Mouse (Mus musculus): ENCODE results near the gene Slc22a23.

The Slc22a23 gene

DNA sequence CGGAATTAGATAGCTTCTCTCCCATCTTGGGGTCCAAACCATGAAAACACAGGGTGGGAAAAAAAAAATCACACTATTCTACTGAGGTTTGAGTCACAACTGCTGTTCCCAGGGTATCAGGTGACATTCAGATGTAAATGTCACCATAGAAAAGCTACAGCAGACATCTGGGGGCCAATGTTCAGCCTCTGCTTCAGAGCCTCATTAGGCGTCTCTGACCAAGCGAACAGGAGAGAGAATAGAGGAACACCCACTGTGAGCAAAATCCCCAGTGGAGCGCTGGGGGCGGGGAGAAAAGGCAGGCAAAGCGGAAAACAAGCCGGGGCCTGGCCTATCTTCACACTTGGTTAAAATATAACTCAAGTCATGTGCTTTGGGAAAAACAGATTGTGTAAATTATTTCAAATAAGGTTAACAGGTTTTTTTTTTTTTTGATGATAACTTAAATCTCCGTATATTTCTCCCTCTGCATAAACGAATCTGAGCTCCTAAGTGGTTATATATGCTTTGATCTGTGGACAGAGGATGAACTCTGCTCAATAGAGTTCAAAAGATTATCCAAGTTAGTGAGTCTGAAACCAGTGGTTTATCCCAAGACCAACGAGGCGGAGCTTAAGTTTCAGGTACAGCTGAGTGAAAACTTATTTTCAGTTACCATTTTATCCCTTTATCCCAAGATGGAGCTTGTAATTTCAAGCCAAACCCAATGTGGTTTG, 105.5 kb downstream of the Slc22a23 start:
- in situ Hi-C loops (cut with MboI; ENCODE audit: low sequenced_read_pairs) = no loop called here

DNA sequence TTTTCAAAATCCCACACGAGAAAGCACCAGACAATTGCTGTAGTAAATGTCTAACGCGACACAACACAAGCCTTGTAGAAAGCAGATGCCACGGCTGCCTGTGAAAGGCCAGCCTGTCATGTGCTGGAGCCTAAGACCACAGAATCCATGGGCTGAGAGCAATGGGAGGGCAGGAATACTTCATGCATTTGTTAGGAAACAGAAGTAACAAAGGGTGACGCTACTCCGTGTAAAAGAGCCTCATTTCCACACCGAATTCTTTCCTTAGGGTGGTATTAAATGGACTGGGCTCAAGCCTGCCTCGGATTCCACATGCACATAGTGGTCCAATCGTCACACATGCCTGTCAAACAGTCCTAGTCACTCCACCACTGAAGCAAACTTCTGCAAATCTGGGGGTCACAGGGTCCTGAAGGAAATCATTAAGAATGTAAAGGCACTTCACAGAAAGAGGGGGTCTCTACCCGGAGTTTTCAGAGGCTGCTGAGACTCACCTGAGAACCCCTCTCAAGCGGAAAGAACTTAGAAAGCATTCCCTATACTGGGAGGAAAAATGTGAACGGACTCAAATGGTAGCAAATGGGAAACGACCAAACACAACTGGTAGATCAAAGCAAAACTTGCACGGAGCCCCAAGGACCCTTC, 106.2 kb downstream of the Slc22a23 start:
- in situ Hi-C loops (cut with MboI; ENCODE audit: low sequenced_read_pairs) = no loop called here

DNA sequence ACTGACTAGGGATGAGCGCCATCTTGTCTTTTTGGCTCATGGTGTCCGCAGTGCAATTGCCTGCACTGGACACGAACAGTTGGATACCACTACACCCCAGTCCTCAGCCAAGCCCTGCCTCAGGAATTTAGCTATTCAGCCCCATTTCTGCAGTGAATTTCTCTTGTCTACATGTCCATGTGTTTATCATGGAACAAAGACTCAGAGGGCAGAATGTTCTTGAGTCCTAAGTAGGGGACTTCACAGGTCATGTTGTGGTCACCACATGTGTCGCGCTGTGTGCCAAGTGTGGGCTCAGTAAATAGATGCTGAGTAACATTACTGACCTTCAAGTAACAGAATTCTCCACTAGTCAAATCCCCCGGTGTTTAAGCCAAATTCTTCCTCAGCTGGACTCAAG, 109.9 kb downstream of the Slc22a23 start:
- in situ Hi-C loops (cut with MboI; ENCODE audit: low sequenced_read_pairs) = no loop called here

DNA sequence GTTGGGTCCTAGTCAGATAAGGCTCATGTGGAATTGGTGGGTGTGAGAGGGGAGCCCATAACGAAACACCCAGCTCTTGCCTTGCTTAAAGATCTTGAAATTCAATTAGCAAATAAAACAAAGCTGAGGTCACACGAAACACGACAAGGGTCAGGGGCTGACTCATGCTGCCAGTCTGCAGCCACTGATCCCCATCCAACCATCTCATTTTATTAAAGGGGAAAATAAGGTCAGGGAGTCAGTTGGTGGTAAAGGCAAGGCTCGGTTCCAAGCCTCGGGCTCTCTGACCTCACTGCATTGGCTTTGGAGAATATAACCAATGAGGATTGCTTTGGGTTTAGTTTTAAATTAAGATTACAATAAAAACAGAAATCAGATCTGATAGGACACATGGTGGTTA, 110.5 kb downstream of the Slc22a23 start:
- in situ Hi-C loops (cut with MboI; ENCODE audit: low sequenced_read_pairs) = no loop called here

DNA sequence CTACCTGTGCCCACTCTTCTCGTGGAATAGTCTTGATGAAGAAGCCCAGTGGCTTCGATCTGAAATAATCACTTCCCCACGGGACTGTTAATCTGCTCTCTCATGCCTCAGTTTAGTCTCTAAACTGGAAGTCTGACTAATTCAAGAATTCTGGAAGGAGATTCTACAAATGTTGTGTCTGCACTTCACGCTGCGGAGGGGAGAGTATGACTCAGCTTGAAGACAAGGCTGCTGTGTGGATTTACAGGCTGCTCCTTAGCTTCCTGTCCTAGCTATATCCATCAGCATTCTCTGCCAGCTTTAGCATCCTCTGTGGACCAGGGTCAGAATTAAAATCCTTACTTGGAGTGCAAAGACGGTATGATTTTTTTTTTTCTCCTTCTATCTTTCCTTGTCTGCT, 112.0 kb downstream of the Slc22a23 start:
- in situ Hi-C loops (cut with MboI; ENCODE audit: low sequenced_read_pairs) = no loop called here

DNA sequence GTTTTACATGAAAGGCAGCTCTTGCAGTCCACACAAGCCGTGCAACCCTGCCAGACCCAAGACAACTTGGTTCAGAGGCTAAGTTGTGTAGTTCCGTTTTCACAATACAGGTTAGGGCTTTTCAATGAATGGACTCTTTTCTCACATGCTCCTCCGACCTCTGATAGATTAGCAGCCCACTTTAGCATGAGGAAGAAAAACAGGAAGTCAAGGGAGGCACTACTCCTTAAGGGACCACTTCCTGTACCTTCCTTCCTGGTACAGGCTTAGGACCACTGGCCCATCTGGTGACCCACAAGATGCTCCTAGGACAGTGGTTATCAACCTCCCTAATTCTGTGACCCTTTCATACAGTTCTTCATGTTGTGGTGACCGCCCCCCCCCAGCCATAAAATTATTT, 116.1 kb downstream of the Slc22a23 start:
- in situ Hi-C loops (cut with MboI; ENCODE audit: low sequenced_read_pairs) = no loop called here

DNA sequence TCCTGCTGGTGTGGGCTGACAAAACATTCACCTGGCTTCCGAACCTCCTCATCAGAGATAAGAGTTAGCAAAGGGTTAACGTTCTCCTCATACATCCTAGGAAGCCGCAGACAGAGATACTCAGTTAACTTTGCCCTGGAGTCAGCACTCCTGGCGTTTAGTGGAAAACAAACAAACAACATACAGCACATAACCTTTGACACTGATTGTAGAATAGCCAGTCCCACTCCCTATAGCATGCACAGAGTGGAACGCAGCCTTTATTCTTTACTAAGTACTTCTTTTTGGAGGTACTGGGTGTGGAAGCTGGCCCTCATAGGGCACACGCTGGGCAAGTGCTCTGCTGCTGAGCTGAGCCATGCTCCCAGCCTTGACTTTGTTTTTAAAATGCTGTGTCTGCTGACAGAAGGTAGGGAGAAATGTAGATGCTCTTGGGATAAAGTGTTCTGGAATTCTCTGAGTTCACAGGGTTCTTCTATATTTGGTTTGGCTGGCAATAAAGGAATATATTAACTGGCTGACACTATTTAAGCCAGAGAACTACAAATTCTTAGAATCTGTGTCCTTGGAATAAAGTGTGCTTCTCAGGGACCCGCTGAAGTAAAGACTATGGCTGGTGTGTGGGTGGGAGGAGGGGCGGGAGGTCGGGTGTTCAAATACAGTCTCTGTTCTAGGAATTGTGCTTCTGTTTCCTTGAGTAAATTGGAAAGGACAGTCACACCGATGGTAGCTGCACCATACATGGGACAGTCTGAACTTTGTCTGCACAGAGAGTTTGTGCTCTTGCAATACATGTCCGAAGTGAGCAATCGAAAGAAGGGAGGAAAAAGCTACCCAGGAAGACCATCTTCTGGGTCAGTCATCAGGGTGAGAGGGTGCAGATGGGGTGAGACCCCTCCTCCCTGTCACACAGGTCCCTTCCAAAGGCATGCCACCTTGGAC, 117.0 kb downstream of the Slc22a23 start:
- in situ Hi-C loops (cut with MboI; ENCODE audit: low sequenced_read_pairs) = no loop called here

DNA sequence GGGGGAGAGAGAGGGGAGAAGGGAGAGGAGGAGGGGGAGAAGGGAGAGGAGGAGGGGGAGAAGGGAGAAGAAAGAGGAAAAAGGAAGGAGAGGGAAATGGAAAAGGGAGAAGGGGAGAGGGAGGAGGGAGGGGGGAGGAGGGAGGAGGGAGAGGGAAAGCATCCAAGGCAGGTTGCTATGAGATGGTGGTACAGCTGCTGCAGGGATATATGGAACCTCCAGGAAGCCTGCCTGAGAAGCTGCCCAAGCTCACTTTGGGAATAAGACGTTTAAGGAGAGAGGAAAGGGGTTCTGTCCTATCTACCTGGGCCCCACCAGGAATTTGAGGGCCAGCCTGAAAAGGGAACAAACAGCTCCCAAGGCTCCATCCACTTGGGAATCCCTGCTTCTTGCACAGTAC, 118.0 kb downstream of the Slc22a23 start:
- in situ Hi-C loops (cut with MboI; ENCODE audit: low sequenced_read_pairs) = no loop called here

DNA sequence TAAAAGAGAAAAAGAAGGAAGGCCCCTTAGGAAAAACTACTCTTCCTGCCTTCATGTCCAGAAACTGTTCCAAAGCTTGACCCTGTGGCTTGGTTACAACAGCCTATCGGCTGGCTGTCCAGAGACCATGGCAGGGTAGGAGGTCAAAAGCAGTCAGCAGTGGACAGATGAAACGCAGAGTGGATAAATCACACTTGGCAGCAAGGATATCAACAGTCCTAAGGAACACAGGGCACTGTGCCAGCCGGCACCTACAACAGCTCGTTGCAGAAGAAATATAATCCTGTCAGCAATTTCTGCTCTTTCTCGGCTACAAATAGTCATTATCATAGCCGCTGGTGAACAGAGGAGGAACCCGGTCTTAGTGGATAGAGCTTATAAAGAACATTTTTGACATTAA, 122.0 kb downstream of the Slc22a23 start:
- in situ Hi-C loops (cut with MboI; ENCODE audit: low sequenced_read_pairs) = no loop called here

DNA sequence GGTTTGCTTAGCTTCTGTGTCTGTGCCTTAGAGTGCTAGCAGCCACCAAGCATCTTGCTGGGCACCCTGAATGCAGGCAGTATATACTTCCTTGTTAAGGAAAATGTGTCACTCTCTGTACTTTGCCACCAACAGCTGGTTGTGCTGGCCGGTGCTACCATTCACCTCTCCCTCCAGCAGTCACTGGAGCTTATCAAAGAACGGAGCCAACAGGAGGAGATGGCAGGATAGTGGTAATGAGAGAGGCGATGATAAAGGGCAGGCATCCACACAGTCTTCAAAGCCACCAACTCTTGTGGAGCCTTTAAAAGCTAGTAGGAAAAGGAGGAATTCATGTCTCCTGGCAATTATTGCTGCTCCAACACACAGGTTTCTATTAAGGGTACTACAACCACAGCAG, 125.3 kb downstream of the Slc22a23 start:
- in situ Hi-C loops (cut with MboI; ENCODE audit: low sequenced_read_pairs) = no loop called here

DNA sequence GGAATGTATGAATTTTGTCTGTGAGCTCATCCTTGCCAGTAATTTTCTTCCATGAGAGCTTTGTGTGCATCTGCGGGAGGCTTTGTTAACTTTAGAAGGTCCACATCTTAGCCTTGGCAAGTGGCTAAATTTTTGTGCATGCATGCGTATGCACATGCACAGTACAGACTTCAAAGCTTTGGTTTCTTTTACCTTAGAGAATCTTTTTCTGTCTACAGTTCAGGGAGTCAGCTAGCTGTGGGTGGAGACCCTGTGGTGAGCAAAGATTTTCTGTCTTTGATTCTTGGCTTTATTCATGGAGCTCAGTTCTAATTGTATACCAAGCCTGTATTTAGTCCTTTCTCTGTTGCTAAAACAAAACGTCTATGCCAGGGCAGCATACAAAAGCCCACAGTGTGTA, 126.2 kb downstream of the Slc22a23 start:
- in situ Hi-C loops (cut with MboI; ENCODE audit: low sequenced_read_pairs) = no loop called here

DNA sequence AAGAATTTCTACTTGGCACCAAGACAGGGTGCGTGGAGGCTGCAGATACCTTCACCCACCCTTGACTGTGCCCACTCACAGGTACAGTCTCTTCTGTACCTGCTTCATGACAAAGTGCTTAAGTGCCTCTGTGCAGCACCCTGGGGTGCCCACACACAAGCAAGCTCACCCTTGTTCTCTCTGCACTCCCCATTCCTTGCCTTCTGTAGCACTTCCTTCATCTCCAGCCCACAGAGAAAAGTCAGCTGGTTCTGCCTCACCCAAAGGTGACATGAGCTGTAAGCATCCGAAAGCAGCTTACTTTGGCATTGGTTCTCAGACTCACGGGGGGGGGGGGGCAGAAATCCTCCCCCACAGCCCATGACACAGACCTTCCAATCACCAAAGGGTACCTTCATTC, 130.1 kb downstream of the Slc22a23 start:
- in situ Hi-C loops (cut with MboI; ENCODE audit: low sequenced_read_pairs) = no loop called here

DNA sequence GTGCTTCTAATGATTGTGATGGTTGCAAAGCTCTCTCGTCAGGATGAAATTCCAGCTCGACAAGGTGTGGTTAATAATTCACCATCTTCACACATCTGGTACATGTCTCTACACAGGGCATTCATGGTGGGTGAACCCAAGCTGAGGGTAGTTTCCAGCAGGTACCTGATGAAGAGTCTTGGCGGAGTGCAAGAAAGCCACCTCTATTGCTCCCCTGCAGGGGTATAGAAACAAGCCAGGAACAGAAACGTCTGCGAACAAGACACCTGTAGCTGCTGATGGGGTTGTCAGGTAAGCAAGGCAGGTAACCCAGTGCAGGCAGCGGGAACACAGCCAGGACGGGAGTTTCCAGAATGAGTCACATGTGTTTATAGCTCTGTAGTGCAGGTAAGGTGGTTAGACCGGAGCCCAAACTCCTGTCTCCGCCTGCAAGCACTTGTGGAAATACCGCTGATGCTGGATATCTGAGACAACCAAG, 132.2 kb downstream of the Slc22a23 start:
- in situ Hi-C loops (cut with MboI; ENCODE audit: low sequenced_read_pairs) = no loop called here

DNA sequence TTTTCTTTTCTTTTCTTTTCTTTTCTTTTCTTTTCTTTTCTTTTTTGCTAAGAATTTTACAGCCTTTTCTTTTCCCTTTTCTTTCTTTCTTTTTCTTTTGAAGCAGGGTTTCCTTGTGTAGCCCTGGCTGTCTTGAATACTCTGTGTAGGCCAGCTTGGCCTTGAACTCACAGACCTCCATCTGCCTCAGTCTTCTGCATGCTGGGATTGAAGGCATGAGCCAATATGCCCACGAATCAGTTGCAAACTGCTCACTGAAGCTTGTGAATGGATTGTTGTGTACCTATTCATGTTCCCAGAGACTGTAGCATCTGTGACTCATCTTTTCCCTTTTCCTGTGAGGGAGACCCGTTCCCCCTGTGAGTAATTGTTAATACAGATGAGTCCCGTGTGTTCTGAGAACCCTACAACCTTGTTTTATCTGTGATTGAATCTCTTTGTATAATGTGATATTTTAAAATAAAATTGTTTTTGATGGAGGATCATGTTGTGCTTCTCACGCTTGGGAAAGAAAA, 133.7 kb downstream of the Slc22a23 start:
- in situ Hi-C loops (cut with MboI; ENCODE audit: low sequenced_read_pairs) = no loop called here

DNA sequence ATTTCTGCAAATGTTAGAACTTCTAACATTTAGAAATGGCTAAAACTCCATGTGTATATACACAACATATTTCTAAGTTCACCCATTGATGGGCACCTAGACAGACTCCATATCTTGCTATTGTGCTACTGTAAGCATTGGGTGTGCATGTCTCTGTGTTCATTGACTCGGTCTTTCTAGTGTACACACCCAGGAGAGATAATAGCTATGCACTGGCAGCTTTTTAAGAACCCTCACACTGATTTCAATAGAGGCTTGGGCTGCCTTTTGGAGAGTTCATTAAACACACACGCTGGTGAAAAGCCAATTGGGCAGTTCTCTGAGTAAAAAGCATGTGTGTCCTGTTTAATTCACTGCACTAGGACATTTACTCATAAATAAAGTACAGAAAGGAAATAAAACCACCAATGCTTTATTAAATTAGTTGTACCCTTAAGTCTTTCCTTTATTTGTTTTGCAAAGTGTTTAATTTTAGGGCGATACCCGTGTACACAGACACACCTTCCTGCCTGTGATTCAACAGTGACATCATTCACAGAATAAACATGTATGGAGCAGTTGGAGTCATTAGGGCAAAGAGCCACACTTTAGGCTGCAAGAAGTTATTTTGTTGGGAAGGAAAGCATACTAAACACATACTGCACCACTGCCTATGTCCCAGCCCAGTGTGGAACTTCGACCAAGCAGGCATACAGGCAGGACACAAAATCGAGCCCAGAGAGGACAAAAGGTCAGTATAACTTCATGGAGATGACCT, 137.1 kb downstream of the Slc22a23 start:
- in situ Hi-C loops (cut with MboI; ENCODE audit: low sequenced_read_pairs) = no loop called here

DNA sequence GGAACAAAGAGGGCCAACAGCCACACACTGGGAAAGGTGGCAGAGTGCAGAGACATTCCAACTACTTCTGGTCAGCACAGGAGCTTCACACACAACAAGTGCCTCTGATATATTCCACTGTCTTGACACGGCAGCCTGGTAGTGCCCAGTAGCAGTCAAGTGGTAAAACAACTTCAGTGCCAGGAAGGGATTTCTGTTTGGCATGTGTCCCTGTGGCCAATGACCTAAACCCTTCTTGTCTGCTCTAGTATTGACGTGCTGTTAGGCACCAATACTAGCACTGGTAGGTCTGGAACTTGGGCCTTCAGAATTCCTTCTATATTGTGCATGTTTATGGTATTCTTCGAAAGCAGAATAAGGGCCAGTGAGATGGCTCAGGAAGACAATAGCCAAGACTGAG, 139.8 kb downstream of the Slc22a23 start:
- in situ Hi-C loops (cut with MboI; ENCODE audit: low sequenced_read_pairs) = no loop called here

DNA sequence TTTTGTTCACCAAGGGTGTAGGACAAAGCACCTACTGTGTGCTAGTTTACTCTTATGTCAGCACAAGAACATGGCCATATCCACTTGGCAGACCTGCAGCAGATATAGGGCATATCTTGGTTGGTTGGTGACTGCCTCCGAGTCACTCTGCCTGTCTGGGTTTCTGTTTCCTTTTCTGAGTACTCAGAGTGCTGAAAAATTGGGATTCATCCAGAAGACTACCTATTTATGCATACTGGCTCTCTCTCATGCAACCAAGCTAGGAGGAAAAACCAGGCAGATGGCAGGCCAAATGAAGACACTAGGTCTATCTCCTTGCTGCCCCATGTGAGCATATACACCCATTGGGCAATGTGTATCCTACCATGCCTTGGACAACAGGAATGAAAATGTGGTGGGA, 149.3 kb downstream of the Slc22a23 start:
- in situ Hi-C loops (cut with MboI; ENCODE audit: low sequenced_read_pairs) = loop anchor here (5.0 to 25.0 kb wide), 2 partner anchors 437 to 667 kb away; no protein-coding TSS in a partner anchor

DNA sequence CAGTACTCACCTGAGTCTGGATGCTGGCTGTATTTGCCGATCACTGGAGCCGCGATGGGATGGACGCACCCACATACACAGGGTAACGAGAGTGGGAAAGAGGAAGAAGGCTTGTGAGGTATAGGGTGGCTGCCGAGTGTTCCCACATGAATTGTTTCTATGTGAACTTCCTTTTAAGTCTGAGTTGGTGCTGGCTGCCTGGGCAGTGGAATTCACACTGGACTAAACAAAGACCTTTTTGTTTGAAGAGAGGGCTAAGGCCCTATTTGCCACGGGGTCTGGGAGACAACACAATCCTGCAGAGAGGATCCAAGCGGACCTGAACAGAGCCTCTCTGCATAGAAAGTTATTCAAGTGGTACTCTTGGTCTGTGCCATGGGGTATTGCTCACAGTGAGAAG, 151.6 kb downstream of the Slc22a23 start:
- in situ Hi-C loops (cut with MboI; ENCODE audit: low sequenced_read_pairs) = loop anchor here (25.0 kb wide), 1 partner anchor 669 kb away; no protein-coding TSS in a partner anchor

DNA sequence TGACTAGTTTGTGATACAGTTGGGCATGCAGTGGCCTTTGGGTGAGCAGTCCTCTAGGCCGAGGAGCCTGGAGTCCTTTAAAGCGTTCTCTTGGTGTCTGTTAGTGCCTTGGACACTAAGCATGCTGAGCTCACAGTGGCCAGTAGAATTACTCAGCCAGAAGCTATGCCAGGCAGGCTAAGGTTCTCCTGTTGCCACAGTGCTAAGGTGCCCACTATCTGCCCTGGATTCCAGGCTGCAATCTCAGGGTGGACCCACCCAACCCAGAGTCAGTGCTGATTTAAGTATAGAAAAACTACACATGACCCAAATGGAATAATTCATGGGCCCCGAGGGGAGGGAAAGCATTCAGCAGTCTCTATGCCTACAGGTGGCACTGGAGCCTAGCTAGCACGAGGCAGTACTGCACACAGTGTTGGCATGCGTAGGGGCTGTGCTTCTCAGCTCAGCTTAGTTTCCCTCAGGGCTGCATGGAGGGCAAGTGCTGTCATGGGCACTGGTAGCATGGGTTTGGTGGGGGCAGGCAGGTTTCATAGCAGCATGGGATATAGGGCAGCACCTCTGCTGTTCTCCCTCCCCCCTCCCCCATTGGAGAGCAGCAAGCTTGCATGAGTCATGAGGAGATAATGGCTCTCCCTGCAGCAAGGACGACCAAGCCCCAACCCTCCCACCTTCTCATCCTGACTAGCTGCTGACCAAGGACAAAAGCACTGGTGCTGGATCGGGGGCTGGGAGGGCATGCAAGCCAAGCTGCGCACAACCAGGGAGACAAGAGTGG, 152.4 kb downstream of the Slc22a23 start:
- in situ Hi-C loops (cut with MboI; ENCODE audit: low sequenced_read_pairs) = loop anchor here (25.0 kb wide), 1 partner anchor 670 kb away; no protein-coding TSS in a partner anchor

DNA sequence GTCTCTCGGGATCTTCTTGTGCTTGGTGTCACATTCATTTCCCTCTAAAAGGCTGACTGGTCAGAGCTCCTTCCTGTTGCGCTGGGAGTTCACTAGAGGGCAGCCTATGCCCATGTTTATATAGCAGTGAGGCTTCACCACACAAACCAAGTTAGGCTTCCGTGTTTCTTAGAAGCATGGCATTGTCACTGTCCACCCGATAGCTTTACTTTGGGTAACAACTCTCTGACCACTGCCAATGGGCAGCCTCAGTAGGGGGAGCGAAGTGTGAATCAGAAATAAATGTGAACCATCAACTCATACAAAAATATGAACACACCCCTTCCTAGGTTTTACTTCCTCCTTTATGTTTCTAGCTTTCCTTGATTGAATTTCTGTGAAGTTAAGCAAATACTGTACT, 157.4 kb downstream of the Slc22a23 start:
- in situ Hi-C loops (cut with MboI; ENCODE audit: low sequenced_read_pairs) = loop anchor here (25.0 kb wide), 1 partner anchor 675 kb away; no protein-coding TSS in a partner anchor
